Mouse (Mus musculus) kidney, adult 2 months (tissue): ENCODE data around the gene Ankrd54. TPM values are rescaled to one million over a fixed set of nuclear protein-coding genes. Genes with fewer than 3 reads are reported as not detected.
A peak's percentile ranks its signal among the peaks of the same experiment; 100 is the strongest.

Source experiments
- DNase-seq: peaks from one replicate; pipeline ENCODE4 v3.0.0; 2021
- H3K27ac ChIP-seq: fragments of 200-500 bp; 2 replicates; pipeline ENCODE4 v1.5.1; 2012; ENCODE audit warnings: low read depth, low read length, control low read depth, inconsistent platforms; ENCODE audit not compliant: insufficient read depth
- H3K27me3 ChIP-seq: fragments of 200-500 bp; replicated peaks from 2 replicates; pipeline ENCODE4 v1.6.1; 2012; ENCODE audit warnings: mild to moderate bottlenecking, moderate library complexity, low read length, inconsistent platforms; ENCODE audit not compliant: control insufficient read depth, insufficient read depth
- H3K36me3 ChIP-seq: fragments of 200-500 bp; 2 replicates; pipeline ENCODE4 v1.6.1; 2012; ENCODE audit warnings: mild to moderate bottlenecking, moderate library complexity, low read length, inconsistent platforms; ENCODE audit not compliant: control insufficient read depth, insufficient read depth
- H3K4me1 ChIP-seq: fragments of 200-500 bp; 2 replicates; pipeline ENCODE4 v1.6.1; 2011; ENCODE audit warnings: low read length; ENCODE audit not compliant: control insufficient read depth, insufficient read depth
- H3K4me3 ChIP-seq: fragments of 200-500 bp; 2 replicates; pipeline ENCODE4 v1.5.1; 2011; ENCODE audit warnings: mild to moderate bottlenecking, low read depth, low read length, control low read depth; ENCODE audit not compliant: insufficient read depth
- CTCF ChIP-seq: fragments of 200-500 bp; conservative IDR thresholded peaks from 2 replicates; pipeline ENCODE4 v1.5.1; 2011; ENCODE audit warnings: low read depth, mild to moderate bottlenecking, control low read depth, low read length, moderate library complexity, mixed read lengths; ENCODE audit not compliant: insufficient read depth, insufficient read length
- POLR2A ChIP-seq: fragments of 200-500 bp; IDR thresholded peaks from one replicate; pipeline ENCODE4 v1.6.1; 2011; ENCODE audit warnings: low read depth, low read length, control low read depth
- WGBS: fragments of 180-500 bp; shearing (Covaris S2); methylation state at CpG from one replicate; pipeline ENCODE4 v1.1.7; 2018; 5-methylcytosine and 5-hydroxymethylcytosine counted together
- polyA plus RNA-seq: library from polyadenylated mRNA; depleted of rRNA; stranded (reverse); fragments of >200 nt; gene quantifications from 2 replicates; pipeline ENCODE4 v1.2.3, GENCODE M21; 2012

Gene Ankrd54
- polyA plus RNA-seq, 1 experiment, result 38.9 TPM

GRCm38 (mm10) chr15:79052366-79052765, 10.3 kb downstream of the Ankrd54 start:
- no peak overlapping the region for H3K4me3 ChIP-seq
- 76% methylated on average over 2 of the region's 2 CpGs for WGBS
- H3K4me1 ChIP-seq, result peaks cover 17% of the 10 kb centered on the region
- H3K36me3 ChIP-seq, result peaks cover 4% of the 10 kb centered on the region
- no peak for DNase-seq
- no peak for TF ChIP-seq POLR2A
- peak overlapping the region; percentile 75 for H3K27ac ChIP-seq
- no peaks in the 10 kb centered on the region for H3K27me3 ChIP-seq

DNA sequence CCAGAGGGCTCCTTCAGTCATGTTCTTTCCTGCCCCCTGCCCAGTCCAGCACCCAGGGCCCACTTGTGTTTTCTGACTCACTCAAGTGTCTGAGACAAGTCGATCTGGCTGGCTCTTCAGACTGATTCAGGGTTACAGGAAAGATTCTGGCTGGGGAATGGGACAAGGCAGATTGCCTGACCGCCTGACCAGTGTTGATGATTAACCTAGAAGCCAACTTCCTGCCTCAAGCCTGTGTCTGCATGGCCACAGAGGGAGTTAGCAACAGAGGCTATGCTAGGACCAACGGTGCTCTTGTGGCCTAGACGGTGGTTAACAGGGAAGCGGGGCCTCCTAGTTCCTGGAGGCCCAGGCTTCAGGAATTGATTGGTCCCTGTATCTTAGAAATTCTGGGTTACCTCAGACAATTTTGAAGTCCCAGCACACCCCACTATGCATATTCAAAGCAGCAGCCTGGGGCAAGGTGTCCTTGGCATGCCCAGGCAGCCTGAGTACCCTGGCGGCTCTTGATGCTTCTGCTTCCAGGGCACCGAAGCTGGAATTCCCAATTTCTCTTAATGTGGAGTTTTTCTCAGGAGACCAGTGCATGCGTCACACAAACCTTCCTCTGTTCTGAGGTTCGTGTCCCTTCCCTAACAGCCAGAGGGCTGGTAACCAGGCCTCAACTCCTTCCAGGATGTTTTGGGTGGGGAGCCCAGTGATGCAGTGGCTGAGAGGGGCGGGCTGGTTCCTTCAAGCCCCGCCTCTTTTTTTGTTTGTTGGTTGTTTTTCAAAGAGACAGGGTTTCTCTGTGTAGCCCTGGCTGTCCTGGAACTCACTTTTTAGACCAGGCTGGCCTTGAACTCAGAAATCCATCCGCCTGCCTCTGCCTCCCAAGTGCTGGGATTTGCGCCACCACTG, 11.0 kb downstream of the Ankrd54 start:
- WGBS, result 39% methylated on average over 13 of the region's 13 CpGs
- Histone ChIP-seq H3K4me3 (peak overlapping the region; percentile 10; the same call in 1 of the 2 replicates), H3K27ac (peak overlapping the region; percentile 75), H3K36me3 (peaks cover 4% of the 10 kb centered on the region), H3K27me3 (no peaks in the 10 kb centered on the region), H3K4me1 (peaks cover 17% of the 10 kb centered on the region)
- DNase-seq, result peak; percentile 94
- peak; percentile 1; the same call in 1 of the 2 replicates for TF ChIP-seq CTCF
- no peak for TF ChIP-seq POLR2A

GRCm38 (mm10) chr15:79050964-79051363, 11.7 kb downstream of the Ankrd54 start:
- no peaks in the 10 kb centered on the region for H3K27me3 ChIP-seq
- WGBS, result 53% methylated on average over 2 of the region's 2 CpGs
- peaks cover 17% of the 10 kb centered on the region for H3K4me1 ChIP-seq
- peaks cover 2% of the 10 kb centered on the region for H3K36me3 ChIP-seq
- peak overlapping the region; percentile 10; the same call in 1 of the 2 replicates for H3K4me3 ChIP-seq
- DNase-seq, result no peak
- peak overlapping the region; percentile 75 for H3K27ac ChIP-seq
- TF ChIP-seq CTCF (no peak), POLR2A (no peak)

GRCm38 (mm10) chr15:79050160-79050845, 12.4 kb downstream of the Ankrd54 start:
- Histone ChIP-seq H3K4me1 (peaks cover 17% of the 10 kb centered on the region), H3K4me3 (no peak overlapping the region), H3K27me3 (no peaks in the 10 kb centered on the region), H3K27ac (peak overlapping the region; percentile 75), H3K36me3 (no peaks in the 10 kb centered on the region; the same call in 1 of the 2 replicates)
- DNase-seq, result no peak
- TF ChIP-seq CTCF (no peak), POLR2A (no peak)
- WGBS, result 71% methylated on average over 9 of the region's 9 CpGs

GRCm38 (mm10) chr15:79048186-79048585, 14.5 kb downstream of the Ankrd54 start:
- Histone ChIP-seq H3K27ac (no peak overlapping the region), H3K36me3 (no peaks in the 10 kb centered on the region), H3K4me3 (no peak overlapping the region), H3K27me3 (no peaks in the 10 kb centered on the region), H3K4me1 (peaks cover 17% of the 10 kb centered on the region)
- TF ChIP-seq POLR2A (no peak), CTCF (no peak)
- DNase-seq, result no peak
- WGBS, result 73% methylated on average over 4 of the region's 4 CpGs

GRCm38 (mm10) chr15:79044837-79045236, 17.9 kb downstream of the Ankrd54 start:
- H3K27ac ChIP-seq, result no peak overlapping the region
- 33% methylated on average over 4 of the region's 4 CpGs for WGBS
- no peak for DNase-seq

More at GRCm38 (mm10) chr15:79044837-79045236, 17.9 kb downstream of the Ankrd54 start:
- Histone ChIP-seq H3K36me3 (no peaks in the 10 kb centered on the region), H3K27me3 (no peaks in the 10 kb centered on the region), H3K4me1 (peaks cover 4% of the 10 kb centered on the region; the same call in 1 of the 2 replicates), H3K4me3 (no peak overlapping the region)
- TF ChIP-seq CTCF, result no peak
- no peak for TF ChIP-seq POLR2A
